Mouse (Mus musculus): ENCODE results near the gene Olfr1225. TPM values are rescaled to one million over a fixed set of nuclear protein-coding genes. Genes with fewer than 3 reads are reported as not detected.

The Olfr1225 gene
- polyA plus RNA-seq (2012; rRNA removed; ENCODE audit: low replicate concordance) = not detected in 2 replicates

GRCm38 (mm10) chr2:89174569-89174968 lies at the start of gene Olfr1225:
Gene Olfr1225 (minus strand): TSS chr2:89174669.

GRCm38 (mm10) chr2:89199948-89200347 lies 25.5 kb upstream of the Olfr1225 start, which contains the start of gene Olfr1226:
Gene Olfr1226 (minus strand): TSS chr2:89200048.

GRCm38 (mm10) chr2:89163991-89164390 lies 10.5 kb downstream of the Olfr1225 start, which contains the start of gene Olfr1224-ps1:
Gene Olfr1224-ps1 (minus strand): TSS chr2:89164091.

GRCm38 (mm10) chr2:89151460-89151859 lies 23.0 kb downstream of the Olfr1225 start, which contains the start of gene Olfr1223:
Gene Olfr1223 (minus strand): TSS chr2:89151560.

GRCm38 (mm10) chr2:89132954-89133353 lies 41.5 kb downstream of the Olfr1225 start, which contains the start of gene Olfr1222:
Gene Olfr1222 (minus strand): TSS chr2:89133054.

Other genes starting within 250 kb of the Olfr1225 start
- gene Olfr1211, start 236.6 kb downstream of the Olfr1225 start, polyA plus RNA-seq (2012; rRNA removed; ENCODE audit: low replicate concordance) = not detected in 2 replicates
- not detected in 2 replicates for gene Olfr1212, start 220.7 kb downstream of the Olfr1225 start, polyA plus RNA-seq (2012; rRNA removed; ENCODE audit: low replicate concordance)
- gene Gm13762, start 194.4 kb downstream of the Olfr1225 start, polyA plus RNA-seq (2012; rRNA removed; ENCODE audit: low replicate concordance) = not detected in 2 replicates
- not detected in 2 replicates for gene Olfr1214, start 182.0 kb downstream of the Olfr1225 start, polyA plus RNA-seq (2012; rRNA removed; ENCODE audit: low replicate concordance)
- not detected in 2 replicates for gene Olfr1215, start 167.7 kb downstream of the Olfr1225 start, polyA plus RNA-seq (2012; rRNA removed; ENCODE audit: low replicate concordance)
- gene Olfr1216, start 156.3 kb downstream of the Olfr1225 start, polyA plus RNA-seq (2012; rRNA removed; ENCODE audit: low replicate concordance) = not detected in 2 replicates
- not detected in 2 replicates for gene Olfr1217, start 142.6 kb downstream of the Olfr1225 start, polyA plus RNA-seq (2012; rRNA removed; ENCODE audit: low replicate concordance)
- gene Olfr1218, start 113.5 kb downstream of the Olfr1225 start, polyA plus RNA-seq (2012; rRNA removed; ENCODE audit: low replicate concordance) = not detected in 2 replicates
- gene Olfr1219, start 91.2 kb downstream of the Olfr1225 start, polyA plus RNA-seq (2012; rRNA removed; ENCODE audit: low replicate concordance) = not detected in 2 replicates
- not detected in 2 replicates for gene Olfr1220, start 67.8 kb downstream of the Olfr1225 start, polyA plus RNA-seq (2012; rRNA removed; ENCODE audit: low replicate concordance)
- not detected in 2 replicates for gene Olfr1221, start 57.4 kb downstream of the Olfr1225 start, polyA plus RNA-seq (2012; rRNA removed; ENCODE audit: low replicate concordance)
- not detected in 2 replicates for gene Olfr1222, start 41.6 kb downstream of the Olfr1225 start, polyA plus RNA-seq (2012; rRNA removed; ENCODE audit: low replicate concordance)
- not detected in 2 replicates for gene Olfr1223, start 23.1 kb downstream of the Olfr1225 start, polyA plus RNA-seq (2012; rRNA removed; ENCODE audit: low replicate concordance)
- not detected in 2 replicates for gene Olfr1224-ps1, start 10.6 kb downstream of the Olfr1225 start, polyA plus RNA-seq (2012; rRNA removed; ENCODE audit: low replicate concordance)
- gene Olfr1226, start 25.4 kb upstream of the Olfr1225 start, polyA plus RNA-seq (2012; rRNA removed; ENCODE audit: low replicate concordance) = not detected in 2 replicates
- not detected in 2 replicates for gene Olfr1228, start 79.4 kb upstream of the Olfr1225 start, polyA plus RNA-seq (2012; rRNA removed; ENCODE audit: low replicate concordance)
- gene Olfr1229, start 113.3 kb upstream of the Olfr1225 start, polyA plus RNA-seq (2012; rRNA removed; ENCODE audit: low replicate concordance) = not detected in 2 replicates
- gene Olfr1230, start 122.6 kb upstream of the Olfr1225 start, polyA plus RNA-seq (2012; rRNA removed; ENCODE audit: low replicate concordance) = not detected in 2 replicates
- not detected in 2 replicates for gene Olfr1231, start 132.4 kb upstream of the Olfr1225 start, polyA plus RNA-seq (2012; rRNA removed; ENCODE audit: low replicate concordance)
- gene Olfr1232, start 155.0 kb upstream of the Olfr1225 start, polyA plus RNA-seq (2012; rRNA removed; ENCODE audit: low replicate concordance) = not detected in 2 replicates
- gene Olfr1233, start 167.7 kb upstream of the Olfr1225 start, polyA plus RNA-seq (2012; rRNA removed; ENCODE audit: low replicate concordance) = not detected in 2 replicates
- gene Olfr1234, start 190.2 kb upstream of the Olfr1225 start, polyA plus RNA-seq (2012; rRNA removed; ENCODE audit: low replicate concordance) = not detected in 2 replicates
- gene Olfr1238, start 235.0 kb upstream of the Olfr1225 start, polyA plus RNA-seq (2012; rRNA removed; ENCODE audit: low replicate concordance) = not detected in 2 replicates
- not detected in 2 replicates for gene Olfr1239, start 245.7 kb upstream of the Olfr1225 start, polyA plus RNA-seq (2012; rRNA removed; ENCODE audit: low replicate concordance)